Mouse (Mus musculus) urinary bladder, adult 18-20 months (tissue): ENCODE measurements around the gene Rnf144b.

Experiments
- DNase-seq, 2 experiments: peaks; one replicate each; pipeline ENCODE4 v3.0.0; 2022; ENCODE audit warnings: low spot score in 2 of 2, mixed read lengths in 2 of 2

Rnf144b gene

DNA sequence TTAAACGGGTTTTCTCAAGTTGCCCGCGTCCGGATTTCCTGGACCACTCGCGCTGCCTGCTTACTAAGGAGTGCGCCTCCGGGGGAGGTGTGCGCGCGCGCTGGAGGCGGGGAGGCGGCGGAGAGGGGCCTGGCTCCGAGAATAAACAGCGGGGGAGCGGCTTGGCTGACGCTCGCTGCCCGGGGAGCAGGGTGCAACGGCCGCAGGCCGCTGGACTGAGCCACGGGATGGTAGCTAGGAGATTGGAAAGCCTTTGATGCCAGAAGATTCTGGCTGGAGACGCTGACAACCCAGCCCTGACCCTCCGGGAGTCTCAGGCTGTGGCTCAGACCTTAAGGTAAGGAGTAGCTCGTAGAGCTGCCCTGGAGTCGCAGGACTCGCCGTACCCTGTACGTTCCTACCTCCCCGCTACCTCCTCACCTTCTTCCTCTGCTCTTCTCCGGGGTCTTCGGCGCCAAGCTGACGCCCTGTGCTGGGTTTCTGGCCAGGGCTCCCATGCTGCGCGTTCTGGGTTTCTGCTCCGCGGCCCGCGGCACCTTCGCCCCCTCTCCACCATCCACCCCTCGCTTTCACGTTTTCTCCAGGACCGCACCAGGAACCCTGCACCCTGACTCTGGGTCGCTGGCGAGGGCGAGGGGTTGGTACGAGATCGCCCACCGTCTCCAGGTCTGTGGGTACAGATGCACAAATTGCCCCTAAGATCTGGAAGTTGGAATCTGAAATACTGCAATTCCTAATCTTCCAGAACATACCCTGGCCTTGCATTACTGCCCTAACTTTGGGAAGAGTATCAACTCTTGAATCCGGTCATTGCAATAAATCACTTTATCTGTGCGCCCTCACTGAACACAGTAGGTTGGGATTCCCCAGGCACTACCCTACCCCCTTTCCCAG, at the start of gene Rnf144b:
Gene Rnf144b, plus strand, starts transcription at position 120 of the 894 bp plus-strand sequence.
- DNase-seq: peak; percentile 30 to 37

DNA sequence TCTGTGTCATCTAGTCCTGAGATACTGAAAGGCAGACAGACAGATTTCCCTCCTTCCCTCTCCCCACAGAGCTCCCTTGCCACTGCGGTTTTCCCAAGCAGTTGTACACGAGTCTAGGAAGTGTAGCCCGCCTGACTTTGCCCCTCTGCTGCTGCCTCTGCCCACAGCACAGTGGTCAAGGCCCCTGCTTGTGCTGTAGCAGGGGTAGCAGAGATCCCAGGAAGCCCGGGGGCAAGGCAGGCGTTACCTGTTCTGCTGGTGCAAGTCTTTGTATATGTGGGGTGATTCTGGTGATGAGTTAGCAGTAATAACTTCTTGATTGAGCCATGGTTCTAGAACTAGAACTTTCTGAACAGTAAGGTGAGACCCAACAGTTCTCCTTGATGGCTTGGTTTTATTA, 46.3 kb upstream of the Rnf144b start:
- DNase-seq: no peak

DNA sequence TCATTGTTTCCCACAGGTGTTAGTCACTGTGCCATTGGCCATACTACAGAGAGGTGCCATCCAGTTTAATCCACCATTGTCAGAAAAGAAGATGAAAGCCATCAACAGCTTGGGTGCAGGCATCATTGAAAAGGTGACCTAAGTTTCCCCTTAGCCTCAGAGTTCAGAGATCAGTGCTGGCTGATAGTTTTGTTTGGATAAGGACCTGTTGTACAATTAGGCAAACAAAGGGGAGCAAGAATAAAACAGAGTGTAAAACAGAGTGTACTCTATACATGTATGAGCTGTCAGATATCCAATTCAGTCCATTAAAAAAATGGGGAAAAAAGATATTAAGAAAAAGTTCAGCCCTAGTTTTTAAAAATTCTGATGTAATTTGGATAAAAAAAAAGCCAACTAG, 45.1 kb upstream of the Rnf144b start:
- DNase-seq: no peak

DNA sequence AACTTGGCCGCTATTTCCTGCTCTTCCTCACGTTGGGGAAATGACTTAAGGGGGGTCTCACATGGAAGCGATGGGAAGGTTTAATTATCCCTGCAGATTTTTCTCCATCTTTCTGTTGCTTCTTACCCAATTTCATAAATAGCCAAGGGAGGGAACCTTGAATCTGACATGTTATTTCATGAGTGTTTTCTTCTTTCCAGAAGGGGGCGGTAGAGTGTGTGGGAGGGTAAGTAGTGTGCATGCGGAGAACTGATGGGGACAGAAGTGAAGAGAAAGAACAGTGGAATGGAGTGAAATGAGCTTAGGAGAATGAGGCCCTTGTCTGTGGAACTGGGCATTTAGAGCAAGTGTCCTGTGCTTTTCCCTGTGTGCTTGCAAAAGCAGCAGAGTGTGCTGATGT, 43.7 kb upstream of the Rnf144b start:
- DNase-seq: no peak

DNA sequence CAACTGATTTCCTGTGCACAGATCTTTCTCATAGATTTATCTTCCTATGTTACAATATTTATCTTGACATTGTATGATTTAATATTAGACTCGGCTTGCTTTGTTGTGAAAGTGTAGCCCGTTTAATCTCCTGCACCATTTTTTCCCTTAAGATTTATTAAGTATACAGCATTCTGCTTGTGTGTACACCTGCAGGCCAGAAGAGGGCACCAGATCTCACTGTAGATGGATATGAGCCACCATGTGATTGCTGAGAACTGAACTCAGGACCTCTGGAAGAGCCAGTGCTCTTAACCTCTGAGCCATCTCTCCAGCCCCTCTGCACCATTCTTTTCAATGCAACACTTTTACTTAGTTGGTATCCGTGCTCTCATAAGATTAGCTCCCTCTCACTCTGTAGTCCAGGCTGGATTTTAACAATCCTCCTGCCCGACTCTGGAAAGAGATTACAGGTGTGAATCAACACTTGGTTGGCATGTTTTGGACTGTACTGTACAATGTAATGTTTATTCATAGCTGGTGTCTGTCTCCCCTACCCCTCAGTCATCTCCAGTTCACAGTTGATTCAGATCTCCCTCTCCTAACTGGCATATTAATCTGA, 41.5 kb upstream of the Rnf144b start:
- no peak for DNase-seq

DNA sequence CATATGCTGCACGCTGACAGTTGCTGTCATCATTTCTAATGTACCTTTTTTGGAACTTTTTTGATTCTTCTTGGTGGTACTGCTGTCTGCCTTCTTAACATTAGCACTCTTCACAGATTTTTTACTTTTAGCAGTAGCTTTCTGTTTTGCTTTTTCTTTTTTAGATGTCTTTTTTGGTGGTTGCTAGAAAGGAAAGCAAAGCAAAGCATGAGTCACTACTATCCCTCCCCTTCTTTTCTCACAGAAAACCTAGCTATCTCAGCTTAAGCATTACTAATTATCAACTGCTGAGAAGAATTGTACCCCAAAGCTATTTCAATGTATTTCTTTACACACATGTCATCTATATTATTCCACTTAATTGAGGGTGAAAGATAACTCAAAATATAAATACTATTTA, 34.0 kb upstream of the Rnf144b start:
- DNase-seq: no peak

DNA sequence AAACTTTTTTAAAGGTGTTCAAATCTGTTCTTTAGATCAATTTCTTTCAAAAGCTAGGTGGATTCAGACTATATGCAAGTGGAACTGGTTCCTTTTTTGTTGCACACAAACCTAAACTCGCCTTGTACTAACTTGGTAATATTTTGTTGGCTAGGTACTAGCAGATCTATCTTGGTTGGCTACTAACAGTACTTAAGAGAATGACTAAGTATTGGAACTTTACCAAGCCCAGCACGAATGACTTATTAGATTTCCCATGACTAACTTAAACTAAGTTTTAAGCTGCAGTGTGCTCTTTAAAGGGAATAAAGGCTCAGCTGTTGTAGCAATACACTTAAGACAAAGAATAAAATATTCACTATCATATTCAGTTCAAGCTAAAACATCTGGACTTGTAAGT, 33.2 kb upstream of the Rnf144b start:
- DNase-seq: no peak

DNA sequence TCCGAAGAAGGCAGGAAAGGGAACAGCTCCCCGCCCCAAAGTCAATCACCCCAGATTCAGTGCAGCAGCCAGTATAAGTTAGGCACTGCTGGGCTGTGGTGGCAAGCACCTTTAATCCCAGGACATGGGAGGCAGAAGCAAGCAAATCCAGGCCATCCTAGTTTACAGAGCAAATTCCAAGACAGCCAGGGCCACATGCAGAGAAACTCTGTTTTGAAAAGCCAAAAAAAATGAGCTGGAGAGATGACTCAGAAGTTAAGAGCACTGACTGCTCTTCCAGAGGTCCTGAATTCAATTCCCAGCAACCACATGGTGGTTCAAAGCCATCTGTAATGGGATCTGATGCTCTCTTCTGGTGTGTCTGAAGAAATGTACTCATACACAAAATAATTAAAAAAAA, 28.7 kb upstream of the Rnf144b start:
- no peak for DNase-seq

DNA sequence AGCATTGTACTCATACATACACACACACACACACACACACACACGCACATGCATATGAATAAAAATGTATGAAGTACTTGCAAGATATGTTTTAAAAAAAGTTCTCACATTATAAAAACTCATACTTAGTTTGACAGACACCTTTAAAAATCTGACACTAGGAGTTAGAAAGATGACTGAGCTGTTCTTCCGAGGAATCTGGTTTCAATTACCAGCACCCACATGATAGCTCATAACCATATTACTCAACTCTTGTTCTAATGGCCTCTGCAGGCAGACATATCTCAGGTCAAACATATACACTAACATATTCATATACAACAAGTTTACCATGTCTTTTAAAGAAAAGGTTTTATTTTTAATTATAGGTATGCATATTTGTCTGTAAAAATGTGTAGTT, 25.9 kb upstream of the Rnf144b start:
- DNase-seq: no peak

DNA sequence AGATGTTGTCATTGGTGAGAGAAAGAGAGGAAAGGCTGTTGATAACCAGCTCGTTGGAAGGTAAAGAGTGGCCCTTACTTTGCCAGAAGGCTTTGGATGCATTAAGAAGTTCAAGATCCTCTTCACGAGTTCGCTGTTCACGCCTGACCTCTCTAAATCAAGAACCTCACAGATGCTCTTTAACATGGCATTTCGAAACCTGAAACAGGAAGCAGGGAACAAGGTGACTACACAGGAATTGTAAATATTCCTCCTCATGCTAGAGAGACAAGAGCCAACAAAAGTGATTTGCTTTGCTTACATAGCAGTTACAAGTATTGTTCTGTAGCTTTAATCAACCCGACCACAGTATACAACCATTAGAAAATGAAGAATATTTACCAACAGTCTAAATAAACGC, 23.2 kb upstream of the Rnf144b start:
- DNase-seq: no peak

DNA sequence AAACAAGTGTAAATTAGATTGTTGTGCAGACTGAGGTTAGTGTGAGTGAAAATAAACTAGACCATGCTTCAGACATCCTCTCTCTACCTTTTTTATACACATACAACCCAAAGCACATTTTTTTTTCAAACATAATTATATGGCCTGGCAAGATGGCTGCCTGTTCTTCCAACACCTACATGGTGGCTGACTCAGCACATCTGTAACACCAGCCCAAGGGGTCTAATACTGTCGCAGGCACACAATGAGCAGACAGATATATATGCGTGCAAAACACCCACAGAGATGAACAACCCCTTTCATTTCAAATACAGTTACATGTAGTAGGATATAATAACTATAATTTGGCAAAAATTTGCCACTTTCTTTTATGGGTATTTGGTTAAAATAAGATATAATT, 21.9 kb upstream of the Rnf144b start:
- no peak for DNase-seq

DNA sequence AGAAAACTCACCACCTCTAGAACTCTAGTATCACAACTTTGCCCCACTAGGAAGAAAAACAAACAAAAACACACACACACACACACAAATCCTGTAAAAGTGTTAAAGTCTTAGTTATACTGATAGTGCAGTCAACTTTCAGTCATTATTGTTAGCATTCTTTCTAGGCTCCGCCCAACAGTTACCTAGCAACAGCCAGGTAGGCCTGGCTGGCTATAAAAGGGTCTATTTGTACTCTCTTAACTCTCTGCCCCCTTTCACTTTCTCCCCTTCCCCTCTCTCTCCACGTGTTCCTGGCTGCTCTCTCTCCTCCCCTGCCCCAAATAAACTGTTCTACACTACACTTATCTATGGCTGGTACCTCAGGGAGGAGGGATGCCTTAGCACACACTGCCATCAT, 18.3 kb upstream of the Rnf144b start:
- no peak for DNase-seq

DNA sequence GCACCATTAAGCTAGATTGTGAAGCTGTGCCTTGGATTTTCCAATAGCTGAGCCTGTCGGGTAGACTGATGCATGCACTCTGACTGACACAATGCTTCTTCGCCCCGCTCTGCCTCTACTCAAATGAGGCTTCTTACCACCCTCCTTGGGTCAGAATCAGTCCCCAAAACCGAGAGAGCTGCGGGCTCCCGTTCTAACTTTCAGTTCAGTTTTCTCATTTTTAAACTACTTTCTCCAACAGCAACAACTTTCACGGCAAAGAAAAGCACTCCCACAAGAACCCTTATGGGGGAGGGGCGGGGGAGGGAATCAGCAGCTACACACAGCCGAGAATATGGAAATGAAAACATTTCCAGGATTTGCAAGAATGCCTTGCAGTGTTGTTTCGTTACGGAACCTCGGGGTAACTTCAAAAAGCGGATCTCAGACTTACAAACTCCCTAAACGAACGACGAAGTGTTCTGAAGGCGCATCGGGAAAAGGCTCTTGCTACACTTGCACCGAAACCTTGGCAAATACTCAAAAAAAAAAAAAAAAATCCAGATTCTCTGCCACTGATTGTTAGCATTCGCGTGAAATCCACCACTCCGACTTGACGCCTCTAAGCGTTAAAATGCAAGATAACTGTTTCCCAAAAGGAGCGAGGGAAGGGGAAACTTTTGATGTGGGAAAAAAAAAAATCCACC, 17.5 kb upstream of the Rnf144b start:
- no peak for DNase-seq

DNA sequence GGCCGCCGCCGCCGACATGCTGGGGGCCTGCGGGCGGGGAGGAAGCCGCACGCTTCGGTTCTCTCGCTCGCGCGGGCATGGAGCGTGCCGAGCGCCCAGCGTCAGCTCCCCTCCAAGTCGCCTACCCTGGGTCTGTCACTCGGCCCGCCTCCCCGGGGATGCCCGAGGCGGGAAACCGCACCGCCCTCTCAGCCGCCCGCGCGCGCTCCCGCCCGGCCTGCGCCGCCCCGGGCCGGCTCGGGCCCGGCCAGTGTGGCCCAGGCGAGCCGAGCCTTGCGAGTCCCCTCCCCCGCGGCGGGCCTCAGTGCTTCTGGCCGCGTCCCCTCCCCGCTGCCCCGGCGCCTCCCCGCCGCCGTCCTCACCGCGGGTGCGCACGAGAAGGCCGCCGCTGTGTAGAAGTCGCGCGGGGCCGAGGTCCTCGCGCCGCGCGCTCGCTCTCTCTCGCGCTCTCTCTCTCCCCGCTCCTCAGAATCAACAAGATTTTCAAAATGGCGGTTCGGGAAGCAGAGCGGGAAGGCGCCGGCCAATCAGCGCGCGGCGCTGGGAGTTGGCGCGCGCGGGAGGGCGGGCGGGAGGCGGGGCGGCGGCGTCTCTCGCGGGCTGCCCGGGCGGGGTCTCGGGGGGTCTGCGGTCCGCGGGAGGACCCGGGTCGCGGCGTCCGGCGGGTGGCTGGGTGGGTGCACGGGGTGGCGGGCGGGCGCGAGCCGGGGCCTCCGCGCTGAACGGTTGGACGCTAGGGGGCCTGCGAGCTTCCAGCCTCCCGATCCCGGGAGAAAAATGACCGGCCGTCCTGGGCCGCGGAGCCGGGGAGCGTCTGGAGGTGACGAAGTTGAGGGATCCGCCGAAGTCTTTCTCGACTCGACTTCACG, 16.5 kb upstream of the Rnf144b start, which contains the start of gene Dek:
Gene Dek, minus strand, starts transcription at position 491 of the 869 bp plus-strand sequence.
- peak; percentile 77 to 85 for DNase-seq

DNA sequence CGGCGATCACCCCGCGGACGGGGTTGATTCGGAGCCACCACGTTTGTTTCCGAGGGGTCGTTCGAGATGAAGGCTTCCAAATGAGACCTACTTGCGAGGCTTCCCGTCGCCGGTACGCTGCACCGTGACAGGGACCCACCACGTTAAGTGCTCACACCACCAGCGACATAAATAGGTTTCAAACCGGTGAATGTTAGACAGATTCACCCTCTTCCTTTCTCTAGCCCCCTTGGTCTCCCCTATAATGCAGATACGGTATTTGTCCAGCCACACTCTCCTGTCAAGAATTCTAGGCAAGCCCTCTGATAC, 15.9 kb upstream of the Rnf144b start:
- DNase-seq: no peak

DNA sequence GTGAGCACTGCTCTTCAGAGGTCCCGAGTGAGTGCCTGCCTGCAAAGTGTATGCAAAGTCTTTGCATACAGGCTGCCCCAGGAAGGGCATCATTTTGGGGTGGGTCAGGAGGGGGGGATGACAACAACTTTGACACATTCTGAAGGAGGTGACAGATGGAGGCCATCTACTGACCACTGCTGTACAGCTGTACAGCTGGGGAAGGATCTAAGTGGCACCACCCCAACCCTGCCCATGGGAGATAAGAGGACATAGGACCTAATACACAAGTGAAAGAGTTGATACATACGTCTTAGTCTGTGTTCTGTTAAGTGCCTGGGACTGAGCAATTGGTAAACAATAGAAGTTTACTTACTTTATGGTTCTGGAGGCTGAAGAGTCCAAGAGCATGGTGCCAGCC, 13.2 kb upstream of the Rnf144b start:
- no peak for DNase-seq

DNA sequence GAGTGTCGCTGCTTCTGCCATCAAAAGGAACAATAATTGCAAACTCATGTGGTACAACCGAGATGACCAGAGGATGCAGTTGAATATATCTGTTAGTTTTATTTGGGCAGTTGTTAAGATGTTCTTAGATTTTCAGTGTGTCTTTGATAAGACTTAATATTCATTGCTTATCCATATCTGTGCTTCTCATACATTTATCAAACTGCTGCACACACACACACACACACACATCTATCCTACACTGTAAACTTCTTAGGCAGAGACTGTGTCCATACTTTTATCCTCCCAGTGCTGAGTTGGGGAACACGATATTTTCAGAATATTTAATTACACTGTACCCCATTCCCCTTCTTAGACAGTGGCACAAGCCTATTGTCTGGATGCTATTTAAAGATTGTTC, 11.3 kb upstream of the Rnf144b start:
- DNase-seq: no peak

DNA sequence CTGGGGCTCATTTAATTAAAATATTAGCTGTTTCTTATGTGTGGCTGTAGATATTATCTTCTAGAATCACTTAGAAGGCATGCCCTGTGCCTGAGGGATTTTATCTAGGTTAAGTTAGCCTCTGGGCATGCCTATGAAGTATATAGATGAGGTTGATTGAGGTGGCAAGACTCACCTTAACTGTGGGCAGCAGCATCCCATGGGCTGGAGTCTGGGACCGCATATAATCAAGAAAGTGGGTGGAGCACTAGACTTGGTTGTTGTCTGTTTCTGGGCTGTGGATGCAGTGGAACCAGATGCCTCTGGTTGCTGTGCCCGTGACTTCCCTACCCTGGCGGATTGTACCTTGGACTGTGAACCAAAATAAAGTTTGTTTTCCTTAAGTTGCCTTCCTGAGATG, 10.4 kb upstream of the Rnf144b start:
- DNase-seq: no peak

DNA sequence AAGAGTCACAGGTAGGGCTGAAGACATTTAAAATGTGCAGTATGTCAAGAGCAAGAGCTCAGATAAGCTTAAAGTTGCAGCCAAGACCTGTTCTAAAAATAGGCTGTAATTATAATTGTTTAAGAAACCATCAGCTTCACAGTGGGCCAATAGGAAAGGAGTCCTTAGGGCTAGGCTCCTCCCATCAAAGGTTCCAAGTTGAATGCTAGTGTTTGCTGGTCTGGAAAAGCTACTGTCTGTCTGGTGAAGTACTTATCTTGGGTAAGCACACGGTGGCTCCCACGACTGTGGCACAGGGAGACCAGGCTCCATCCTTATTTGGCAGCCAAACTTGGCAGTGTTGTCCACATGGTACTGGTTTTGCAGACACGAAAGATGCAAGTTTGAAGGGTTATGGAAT, 9.5 kb upstream of the Rnf144b start:
- no peak for DNase-seq

DNA sequence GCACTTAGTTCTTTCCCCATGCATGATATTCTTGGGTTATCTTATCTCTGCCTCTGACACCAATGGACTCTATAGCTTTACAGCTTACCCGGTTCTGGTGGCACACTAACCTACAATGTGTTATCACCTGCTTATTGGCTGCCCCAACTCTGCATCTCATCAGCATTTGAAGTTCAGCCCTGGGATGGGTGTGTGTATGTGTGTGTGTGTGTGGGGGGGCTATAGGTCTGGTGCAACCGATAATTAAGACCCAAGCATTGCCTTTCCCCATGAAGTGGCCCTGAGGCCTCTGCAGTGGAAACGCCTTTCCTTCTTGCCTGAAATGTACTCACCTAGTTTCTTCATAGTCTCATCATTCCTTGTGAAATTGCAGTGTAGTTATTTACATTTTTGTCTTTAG, 6.5 kb upstream of the Rnf144b start:
- no peak for DNase-seq

DNA sequence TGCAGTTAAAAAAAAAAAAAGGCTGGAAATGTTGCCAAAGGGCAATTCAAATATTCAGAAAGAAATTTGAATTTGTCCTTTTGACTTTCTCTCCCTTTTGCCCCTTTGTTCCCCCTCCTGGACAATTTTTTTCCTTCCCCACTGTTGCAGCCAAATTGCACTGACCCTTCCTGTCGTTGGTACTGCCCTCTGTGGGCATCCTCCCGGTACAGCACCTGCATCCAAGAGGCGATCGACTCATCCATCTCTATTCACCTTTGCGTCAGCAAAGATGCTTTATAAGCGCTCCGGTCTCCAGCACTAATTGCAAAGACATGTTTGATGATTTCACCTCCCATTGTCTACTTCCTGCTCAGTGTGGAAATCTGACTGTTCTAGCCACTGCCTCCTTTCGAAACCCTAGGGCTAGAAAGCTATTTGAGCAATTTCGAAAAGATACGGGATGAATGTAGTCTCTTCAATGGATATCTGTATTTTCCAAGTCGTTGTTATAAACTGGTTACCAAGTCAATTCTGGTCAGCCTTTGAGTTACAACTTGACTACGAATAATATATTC, 1.0 kb upstream of the Rnf144b start:
- DNase-seq: no peak

DNA sequence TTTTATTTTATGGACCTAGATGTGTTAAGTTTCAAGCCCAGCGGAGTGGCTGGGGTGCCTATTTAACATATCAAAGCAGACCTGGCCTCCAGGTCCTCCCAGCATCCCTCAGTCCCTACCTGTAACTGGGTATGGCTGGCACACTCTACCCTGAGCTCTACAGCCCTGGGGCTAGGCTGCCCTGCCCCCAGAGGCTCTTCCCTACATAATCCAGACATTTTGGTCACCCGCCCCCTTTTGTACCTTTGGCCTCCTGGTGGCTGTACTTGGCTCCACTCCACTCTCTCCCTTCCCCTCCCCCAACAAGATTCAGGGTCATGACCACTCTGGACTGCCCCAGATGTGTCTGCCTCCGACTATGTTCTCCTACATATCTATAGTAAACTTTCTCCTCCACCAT, 2.0 kb downstream of the Rnf144b start:
- no peak for DNase-seq
